Mouse (Mus musculus): ENCODE data around the gene Aprt.

GRCm38 (mm10) chr8:122568881-122569309 is 7.8 kb downstream of the Aprt start:
- TF ChIP-seq CTCF (IDR thresholded peaks at IDR 0.05; ENCODE audit: low read depth, low read length), result peak; percentile 20
- TF ChIP-seq POLR2A (IDR thresholded peaks at IDR 0.05; ENCODE audit: insufficient read depth, low read length), result no peak
- TF ChIP-seq EP300 (IDR thresholded peaks at IDR 0.05; ENCODE audit: insufficient read depth, low read depth, low read length), result no peak
